Comparison of ENCODE assay signal across 8 mouse cellular contexts in genomic region chr14:60732787-60733186, GRCm38 (mm10). TPM values are rescaled to one million over a fixed set of nuclear protein-coding genes. Genes with fewer than 3 reads are reported as not detected.
A peak's percentile ranks its signal among the peaks of the same experiment; 100 is the strongest.
DNase-seq lines count a peak whose midpoint lies in the region; ATAC-seq and TF ChIP-seq lines count a peak whose summit lies in the region.

No protein-coding gene starts in this region.

- TF ChIP-seq POLR2A in liver, adult 2 months (IDR thresholded peaks at IDR 0.05; ENCODE audit: extremely low read depth, insufficient read depth, low read length): no peak
- peak; percentile 44; the same call in 1 of the 2 replicates for TF ChIP-seq POLR2A in bone marrow, adult 2 months (IDR thresholded peaks at IDR 0.05; ENCODE audit: borderline replicate concordance, control insufficient read depth, low read depth, low read length)

- peak overlapping the region; percentile 32; the same call in 1 of the 2 replicates for H3K4me3 ChIP-seq in liver, adult 2 months (ENCODE audit: insufficient read depth, low read depth, low read length)
- peak overlapping the region; percentile 66 for H3K4me3 ChIP-seq in bone marrow, adult 2 months (replicated peaks; ENCODE audit: control insufficient read depth, low read depth, low read length)
- H3K4me3 ChIP-seq in hindbrain, embryonic 14.5 days (replicated peaks; ENCODE audit: low read length): no peak overlapping the region
- H3K4me3 ChIP-seq in liver, embryonic 15.5 days (replicated peaks): peak overlapping the region; percentile 24

- TF ChIP-seq CTCF in liver, adult 2 months (IDR thresholded peaks at IDR 0.05; ENCODE audit: low read depth, low read length): no peak
- no peak for TF ChIP-seq CTCF in bone marrow, adult 2 months (IDR thresholded peaks at IDR 0.05; ENCODE audit: control insufficient read depth, insufficient read depth, low read length)

- DNase-seq in liver, adult 2 months (ENCODE audit: extremely low read depth, low read depth, low spot score): no peak
- no peak for DNase-seq in liver
- DNase-seq in gastrocnemius, postnatal 14 days: peak; percentile 78
- DNase-seq in hindbrain, embryonic 14.5 days (ENCODE audit: low spot score): no peak
- DNase-seq in neural tube, embryonic 10.5 days (ENCODE audit: extremely low spot score, low spot score): peak; percentile 26
- DNase-seq in layer of hippocampus, adult 9-10 months (ENCODE audit: low spot score): no peak

- intact Hi-C loops in gastrocnemius, postnatal 14 days (cut with DNase I; ENCODE audit: low total_unique reads): no loop called here

- ATAC-seq in hindbrain, embryonic 14.5 days (ENCODE audit: low FRiP score): no peak
- no peak for ATAC-seq in liver, embryonic 15.5 days (ENCODE audit: insufficient read depth)

- H3K4me1 ChIP-seq in liver, adult 2 months (ENCODE audit: control insufficient read depth, insufficient read depth, low read length): no peaks in the 10 kb centered on the region; the same call in 1 of the 2 replicates
- peaks cover 12% of the 10 kb centered on the region for H3K4me1 ChIP-seq in bone marrow, adult 2 months (ENCODE audit: control insufficient read depth, insufficient read depth, low read length)
- H3K4me1 ChIP-seq in hindbrain, embryonic 14.5 days (replicated peaks; ENCODE audit: control insufficient read depth, insufficient read depth, low read length): peaks cover 33% of the 10 kb centered on the region
- H3K4me1 ChIP-seq in liver, embryonic 15.5 days (replicated peaks): peaks cover 23% of the 10 kb centered on the region

- peak overlapping the region; percentile 35 for H3K4me2 ChIP-seq in hindbrain, embryonic 14.5 days (replicated peaks)
- H3K4me2 ChIP-seq in liver, embryonic 15.5 days: peak overlapping the region; percentile 40

- no peaks in the 10 kb centered on the region; the same call in 1 of the 2 replicates for H3K79me2 ChIP-seq in liver, adult 2 months (ENCODE audit: control insufficient read depth, insufficient read depth, low read length)

- H3K36me3 ChIP-seq in liver, adult 2 months (ENCODE audit: control insufficient read depth, insufficient read depth, low read length): peaks cover 9% of the 10 kb centered on the region
- H3K36me3 ChIP-seq in hindbrain, embryonic 14.5 days (replicated peaks; ENCODE audit: control insufficient read depth, insufficient read depth): no peaks in the 10 kb centered on the region
- 0 out of 2 replicates have a peak, but pooled peaks cover 9% of the 10 kb centered on the region for H3K36me3 ChIP-seq in liver, embryonic 15.5 days (replicated peaks)

- 63% methylated on average over 16 of the region's 16 CpGs for WGBS in liver, adult 2 months
- WGBS in bone marrow, adult 2 months: under 1% methylated on average over 16 of the region's 16 CpGs
- WGBS in hindbrain, embryonic 14.5 days: 22% methylated on average over 16 of the region's 16 CpGs
- WGBS in liver, embryonic 15.5 days (ENCODE audit: insufficient replicate concordance): 9% methylated on average over 16 of the region's 16 CpGs

- no peaks in the 10 kb centered on the region for H3K27me3 ChIP-seq in liver, adult 2 months (ENCODE audit: control insufficient read depth, insufficient read depth, low read length)
- H3K27me3 ChIP-seq in hindbrain, embryonic 14.5 days (ENCODE audit: control insufficient read depth, insufficient read depth, low read length): no peaks in the 10 kb centered on the region
- no peaks in the 10 kb centered on the region for H3K27me3 ChIP-seq in liver, embryonic 15.5 days

- no peaks in the 10 kb centered on the region for H3K9me3 ChIP-seq in hindbrain, embryonic 14.5 days (ENCODE audit: control insufficient read depth, low read length)
- no peaks in the 10 kb centered on the region for H3K9me3 ChIP-seq in liver, embryonic 15.5 days (replicated peaks)

- no peak overlapping the region for H3K27ac ChIP-seq in liver, adult 2 months (replicated peaks; ENCODE audit: insufficient read depth, low read depth, low read length)
- peak overlapping the region; percentile 68 for H3K27ac ChIP-seq in bone marrow, adult 2 months (ENCODE audit: control insufficient read depth, insufficient read depth, low read depth, low read length, poor library complexity)
- peak overlapping the region; percentile 4; the same call in 1 of the 2 replicates for H3K27ac ChIP-seq in hindbrain, embryonic 14.5 days
- peak overlapping the region; percentile 24; the same call in 1 of the 2 replicates for H3K27ac ChIP-seq in liver, embryonic 15.5 days (replicated peaks)

- H3K9ac ChIP-seq in liver, adult 2 months (ENCODE audit: low read depth, low read length): no peak overlapping the region
- no peak overlapping the region for H3K9ac ChIP-seq in hindbrain, embryonic 14.5 days
- H3K9ac ChIP-seq in liver, embryonic 15.5 days: peak overlapping the region; percentile 8; the same call in 1 of the 2 replicates

RNA-seq across cellular contexts. Expression of gene C1qtnf9, which starts 35.1 kb away (rescaled TPM):
- total RNA-seq in liver, adult 2 months (2014; rRNA removed): 0.34 and 0.46 TPM in 2 replicates
- 0.07 and 0.24 TPM in 2 replicates for polyA plus RNA-seq in liver, adult 2 months (2012; rRNA removed)
- polyA plus RNA-seq in bone marrow, adult 2 months (2011; ENCODE audit: insufficient read depth, insufficient read length, low replicate concordance, missing spikeins): 0.68 TPM in 1 of 2 replicates, not detected in the other
- total RNA-seq in gastrocnemius, postnatal 14 days (2021): 10 to 100 TPM; 32.0 to 41.9 TPM
- not detected in 2 replicates for polyA plus RNA-seq in hindbrain, embryonic 14.5 days (2014; fragmentation: Nextera tagmentation; extraction: Ambion mirVana)
- polyA plus RNA-seq in liver, embryonic 15.5 days (2015; fragmentation: Nextera tagmentation; extraction: Ambion mirVana): 0.17 and 0.23 TPM in 2 replicates

RNA-seq across cellular contexts. Expression of gene Mipep, which starts 51.6 kb away (rescaled TPM):
- total RNA-seq in liver, adult 2 months (2014; rRNA removed): 26.0 and 30.1 TPM in 2 replicates
- polyA plus RNA-seq in liver, adult 2 months (2012; rRNA removed): 13.9 and 15.2 TPM in 2 replicates
- polyA plus RNA-seq in bone marrow, adult 2 months (2011; ENCODE audit: insufficient read depth, insufficient read length, low replicate concordance, missing spikeins): 3.1 and 3.4 TPM in 2 replicates
- total RNA-seq in gastrocnemius, postnatal 14 days (2021): 10 to 100 TPM; 26.2 to 28.4 TPM
- polyA plus RNA-seq in hindbrain, embryonic 14.5 days (2014; fragmentation: Nextera tagmentation; extraction: Ambion mirVana): 21.2 and 26.2 TPM in 2 replicates
- polyA plus RNA-seq in liver, embryonic 15.5 days (2015; fragmentation: Nextera tagmentation; extraction: Ambion mirVana): 10.2 and 10.7 TPM in 2 replicates

Comparison
In these comparisons a context has a peak if more than half of its experiments do, and no peak if none do; other contexts are left out.
1. DNase-seq: peak in gastrocnemius, postnatal 14 days (single experiment) and neural tube, embryonic 10.5 days (single experiment); none in liver, adult 2 months (single experiment), liver (single experiment), hindbrain, embryonic 14.5 days (single experiment) and layer of hippocampus, adult 9-10 months (single experiment).